Mouse (Mus musculus) spleen, postnatal 10 days (tissue): ENCODE measurements around the gene Ap1m1.

Source experiments
- DNase-seq, 2 experiments: peaks; one replicate each; pipeline ENCODE4 v3.0.0; 2021 to 2022; ENCODE audit warnings: low spot score in 2 of 2

The Ap1m1 gene

DNA sequence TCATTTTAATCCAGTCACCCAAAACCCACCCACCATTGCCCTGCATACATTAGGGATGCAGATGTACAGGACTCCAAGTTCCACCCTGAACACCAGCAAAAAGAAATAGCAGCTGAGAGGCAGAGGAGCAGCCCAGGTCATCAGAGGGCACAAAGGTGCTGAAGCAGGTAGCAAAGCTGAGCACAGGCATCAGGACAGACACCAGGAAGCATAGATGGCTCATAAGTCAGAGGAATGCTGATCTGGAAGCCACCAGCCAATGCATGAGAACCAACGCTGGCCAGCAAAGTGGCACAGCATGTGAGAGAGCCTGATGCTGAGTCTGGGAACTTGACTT, 18.1 kb downstream of the Ap1m1 start:
- no peak for DNase-seq

- DNase-seq = no peak
Observed at GRCm38 (mm10) chr8:72259862-72260261, 20.0 kb downstream of the Ap1m1 start.

DNA sequence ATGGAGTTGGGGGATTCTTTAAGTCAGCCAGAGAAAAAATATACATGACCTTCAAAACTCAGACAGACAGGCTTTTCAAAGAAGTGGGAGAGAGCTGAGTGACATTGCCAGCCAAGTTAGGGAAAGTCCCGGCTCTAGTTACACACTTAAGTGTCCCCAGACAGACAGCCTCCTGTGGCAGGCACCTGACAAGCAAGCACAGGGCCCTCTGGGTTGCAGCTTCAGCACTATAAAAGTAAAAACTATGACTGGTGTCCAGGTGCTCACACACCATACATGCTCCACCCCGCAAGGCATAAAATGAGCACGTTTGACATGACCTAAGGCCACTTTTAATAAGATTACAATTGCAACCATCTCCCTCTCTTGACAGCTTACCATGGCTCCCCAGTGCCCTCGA, 20.8 kb downstream of the Ap1m1 start:
- DNase-seq = peak in 1 of 2 experiments; percentile 38

DNA sequence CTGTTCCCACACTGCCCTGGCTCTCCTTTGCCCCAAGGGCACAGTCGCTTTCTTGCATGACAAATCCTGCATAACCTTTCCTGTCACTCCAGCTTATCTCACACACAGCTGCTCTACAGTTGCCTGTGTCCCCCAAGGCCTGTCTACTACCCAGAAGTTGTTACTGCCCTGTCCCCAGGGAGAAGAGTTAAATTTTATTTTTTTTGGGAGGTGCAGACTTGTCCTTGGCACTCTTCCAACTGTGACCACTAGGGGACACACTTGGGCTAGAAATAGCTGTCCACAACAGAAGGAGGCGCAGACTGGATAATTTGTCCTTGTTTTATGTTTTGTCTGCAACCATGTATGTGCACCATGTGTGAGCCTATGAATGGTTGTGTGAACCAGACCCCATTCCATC, 21.2 kb downstream of the Ap1m1 start:
- peak; percentile 50 to 79 for DNase-seq

- no peak for DNase-seq
Observed at GRCm38 (mm10) chr8:72261431-72261830, 21.6 kb downstream of the Ap1m1 start.

DNA sequence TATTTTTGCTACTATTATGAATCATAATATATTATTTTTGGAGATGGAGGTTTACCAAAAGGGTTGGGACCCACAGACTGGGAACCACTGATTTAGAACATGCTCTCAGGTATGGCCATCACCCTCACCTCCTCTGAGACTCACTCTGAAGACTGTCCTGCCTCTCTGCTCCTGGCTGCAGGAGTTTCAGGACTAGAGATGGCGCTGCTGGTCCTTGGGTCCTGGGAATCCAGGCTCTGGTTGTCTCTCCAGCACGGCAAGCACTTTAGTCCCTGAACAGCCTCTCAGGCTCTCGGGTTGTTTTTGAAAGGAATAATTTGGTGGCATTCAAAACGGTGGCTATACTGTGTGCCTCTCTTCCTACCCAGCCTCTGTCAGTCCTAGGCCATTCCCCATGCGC, 22.1 kb downstream of the Ap1m1 start:
- DNase-seq = no peak

DNA sequence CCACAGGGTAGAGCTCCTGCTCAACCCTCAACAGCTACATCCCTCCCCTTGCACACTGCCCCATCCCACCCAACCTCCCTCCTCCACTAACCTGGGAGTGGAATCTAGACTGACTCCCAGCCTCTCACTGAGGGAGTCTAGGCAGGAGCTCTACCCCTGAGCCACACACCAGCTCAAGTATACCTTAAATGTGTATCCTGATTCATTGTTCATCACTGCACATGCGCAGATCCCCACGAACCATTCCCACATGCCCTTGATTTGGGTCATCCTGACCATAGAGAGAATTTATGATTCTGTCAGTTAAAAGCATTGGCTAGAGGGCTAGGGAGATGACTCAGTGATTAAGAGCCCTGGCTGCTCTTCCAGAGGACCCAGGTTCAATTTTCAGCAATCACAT, 22.9 kb downstream of the Ap1m1 start:
- no peak for DNase-seq

DNA sequence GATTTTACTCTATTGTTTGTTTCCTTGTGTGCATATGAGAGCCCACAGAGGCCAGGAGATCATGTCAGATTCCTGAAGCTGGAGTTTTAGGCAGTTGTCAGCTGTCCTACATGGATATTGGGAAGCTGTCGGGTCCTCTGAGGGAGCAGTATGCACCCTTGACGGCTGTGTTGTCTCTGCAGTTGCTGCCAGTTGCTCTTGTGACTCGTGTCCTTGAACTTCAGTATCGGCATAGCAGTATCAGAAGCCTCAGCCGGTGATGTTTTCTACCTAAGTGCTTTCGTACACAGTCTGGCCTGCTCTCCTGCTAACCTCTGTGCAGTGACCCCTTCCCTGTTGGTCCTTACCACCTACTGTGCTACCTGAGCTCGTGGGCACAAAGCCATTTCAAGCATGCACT, 23.6 kb downstream of the Ap1m1 start:
- DNase-seq = no peak

GRCm38 (mm10) chr8:72265342-72265741, 25.5 kb downstream of the Ap1m1 start:
- no peak for DNase-seq

- no peak for DNase-seq
Observed at GRCm38 (mm10) chr8:72266671-72267070, 26.9 kb downstream of the Ap1m1 start.

- peak in 1 of 2 experiments; percentile 68 for DNase-seq
Observed at GRCm38 (mm10) chr8:72267106-72267505, 27.3 kb downstream of the Ap1m1 start.

- DNase-seq = peak; percentile 46 to 67
Observed at GRCm38 (mm10) chr8:72268356-72268755, 28.5 kb downstream of the Ap1m1 start.

DNA sequence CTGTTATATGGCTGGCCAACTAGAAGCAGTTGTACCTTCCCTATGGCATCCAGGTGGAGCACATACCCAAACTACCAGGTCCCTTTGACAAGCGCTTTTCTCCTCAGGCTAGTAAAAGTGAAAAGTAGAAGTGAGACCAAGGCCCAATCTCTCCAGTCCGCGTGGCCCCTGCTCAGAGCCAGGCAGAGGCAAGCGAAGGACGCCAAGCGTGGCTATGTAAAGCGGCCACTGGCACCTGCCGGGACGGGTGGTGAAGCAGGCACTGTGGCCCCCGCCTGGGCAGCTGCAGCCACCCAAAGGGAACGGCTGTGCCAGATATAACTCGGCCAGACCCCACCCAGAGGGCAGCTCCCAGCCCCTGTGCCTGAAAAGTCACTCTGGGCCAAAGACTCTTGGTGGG, 30.8 kb downstream of the Ap1m1 start:
- DNase-seq = peak in 1 of 2 experiments; percentile 76

DNA sequence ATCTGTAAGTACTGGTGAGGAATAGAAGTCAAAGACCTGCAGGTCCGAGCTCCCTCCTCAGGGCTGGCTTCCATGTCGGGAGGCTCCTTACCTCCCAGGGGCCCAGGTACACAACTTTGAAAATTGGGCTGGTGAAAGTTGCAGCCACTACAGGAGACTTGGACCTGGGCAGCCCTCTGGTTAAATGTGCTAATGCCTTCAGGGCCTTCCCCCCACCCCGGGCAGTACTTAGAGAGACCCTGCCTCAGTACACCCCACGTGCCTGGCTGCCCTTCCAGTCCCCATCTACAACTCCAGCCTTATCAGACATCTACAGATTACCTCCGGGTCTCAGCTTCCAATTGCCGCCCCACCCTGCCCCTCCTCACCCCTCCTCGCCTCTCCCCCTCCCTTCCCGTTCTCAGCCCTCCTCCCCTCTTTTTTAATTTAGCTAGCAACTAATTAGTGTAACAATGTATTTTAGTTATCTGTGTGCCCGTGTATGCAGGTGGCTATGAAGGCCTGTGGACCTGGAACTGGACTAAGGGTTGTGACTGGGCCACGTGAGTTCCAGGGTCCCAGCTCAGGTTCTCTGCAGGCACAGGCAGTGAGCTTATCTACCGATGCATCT, 31.3 kb downstream of the Ap1m1 start:
- peak in 1 of 2 experiments; percentile 35 for DNase-seq

DNA sequence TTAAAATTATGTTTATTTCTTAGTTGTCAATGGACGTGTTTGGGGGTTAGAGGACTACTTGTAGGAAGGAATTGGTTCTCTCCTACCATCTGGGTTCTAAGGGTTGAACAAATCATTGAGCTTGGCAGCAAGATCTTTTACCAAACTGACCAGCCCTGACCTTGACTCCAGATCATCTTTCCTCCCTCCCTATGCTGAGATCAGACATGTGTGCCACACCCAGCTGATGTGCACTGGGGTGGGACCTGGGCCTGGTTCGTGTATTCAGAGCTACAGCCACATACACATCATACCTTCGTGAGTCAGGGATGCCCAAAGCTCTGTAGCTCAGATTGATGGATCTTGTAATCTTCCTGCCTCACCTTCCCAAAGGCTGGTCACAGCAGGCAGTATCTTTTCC, 31.9 kb downstream of the Ap1m1 start:
- DNase-seq = peak in 1 of 2 experiments; percentile 41

GRCm38 (mm10) chr8:72272361-72272760, 32.5 kb downstream of the Ap1m1 start:
- DNase-seq = peak; percentile 58 to 83

DNA sequence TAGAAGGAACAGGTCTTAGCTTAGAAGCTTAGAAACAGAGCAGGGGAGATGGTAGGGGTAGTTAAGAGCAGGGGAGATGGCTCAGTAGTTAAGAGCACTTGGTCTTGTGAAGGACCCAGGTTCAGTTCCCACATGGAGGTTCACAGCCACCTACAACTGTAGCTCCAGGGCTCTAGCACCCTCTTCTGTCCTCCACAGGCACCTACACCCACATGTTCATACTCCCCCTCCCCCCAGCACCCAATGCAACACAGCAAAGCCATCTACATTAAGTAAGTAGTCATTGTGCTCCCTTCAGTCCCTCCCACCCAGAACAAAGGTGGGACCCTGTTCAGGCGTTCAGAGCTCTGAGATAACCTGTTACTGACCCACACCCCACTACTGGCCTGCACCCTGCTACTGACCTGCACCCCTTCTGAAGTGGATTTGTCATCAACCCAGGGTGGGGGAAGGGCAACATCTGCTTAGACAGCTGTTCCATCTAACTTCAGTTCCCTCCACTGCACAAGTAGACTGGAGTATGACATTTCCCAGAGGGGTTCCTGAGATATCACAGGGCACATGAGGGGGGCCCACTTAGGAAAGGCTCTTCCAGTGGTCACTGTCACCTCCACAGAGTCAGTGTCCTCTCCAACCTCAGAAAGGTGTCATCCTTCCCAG, 33.4 kb downstream of the Ap1m1 start:
- peak in 1 of 2 experiments; percentile 53 for DNase-seq

GRCm38 (mm10) chr8:72273807-72274206, 34.0 kb downstream of the Ap1m1 start:
- DNase-seq = peak in 1 of 2 experiments; percentile 66

DNA sequence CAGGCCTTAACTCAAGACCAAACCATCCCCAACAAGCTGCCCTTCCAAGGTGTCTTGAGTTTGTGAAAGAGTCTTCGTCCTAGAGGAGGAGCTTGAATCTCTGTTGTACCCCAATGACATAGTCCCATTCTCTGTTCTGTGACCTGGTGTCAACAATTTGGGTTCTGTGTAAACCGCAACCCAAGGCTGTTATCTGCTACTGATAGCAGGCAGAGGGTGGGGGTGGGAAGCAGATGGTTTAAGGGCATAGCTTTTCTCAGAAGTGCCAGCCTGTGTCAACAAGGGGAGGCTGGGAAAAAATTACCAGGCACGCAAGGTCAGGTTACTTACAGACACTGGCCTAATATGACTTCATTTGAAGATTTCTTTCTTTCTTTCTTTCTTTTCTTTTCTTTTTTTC, 37.4 kb downstream of the Ap1m1 start:
- DNase-seq = no peak

DNA sequence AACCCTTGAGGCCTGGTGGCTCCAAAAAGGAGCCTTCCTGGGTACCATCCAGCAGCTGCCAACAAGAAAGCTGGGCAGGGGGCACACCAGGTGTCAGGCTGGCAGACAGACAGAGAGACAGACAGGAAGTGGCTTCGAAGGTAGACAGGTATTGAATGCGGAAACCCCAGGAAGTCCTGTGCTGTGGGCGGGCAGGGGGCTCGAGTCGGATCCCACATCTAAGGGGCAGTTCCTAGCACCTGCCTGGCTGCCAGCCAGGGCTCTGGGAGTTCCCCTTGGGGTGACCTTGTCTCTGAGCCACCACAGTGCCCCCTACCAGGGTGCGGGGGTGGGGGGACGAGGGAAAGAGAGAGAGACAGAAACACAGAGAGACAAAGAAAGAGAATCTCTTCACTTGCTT, 39.3 kb downstream of the Ap1m1 start:
- peak in 1 of 2 experiments; percentile 56 for DNase-seq

GRCm38 (mm10) chr8:72281634-72282033, 41.8 kb downstream of the Ap1m1 start:
- DNase-seq = no peak

- DNase-seq = no peak
Observed at GRCm38 (mm10) chr8:72285285-72285684, 45.5 kb downstream of the Ap1m1 start.

- DNase-seq = no peak
Observed at GRCm38 (mm10) chr8:72289051-72289450, 49.2 kb downstream of the Ap1m1 start.

- DNase-seq = no peak
Observed at GRCm38 (mm10) chr8:72291104-72291503, 51.3 kb downstream of the Ap1m1 start.
